Mouse (Mus musculus): ENCODE results near the gene Atf1. TPM values are rescaled to one million over a fixed set of nuclear protein-coding genes. Genes with fewer than 3 reads are reported as not detected.
A peak's percentile ranks its signal among the peaks of the same experiment; 100 is the strongest.

The Atf1 gene
- polyA plus RNA-seq, 1 experiment from 2014 or later: 27.7 TPM

- peak overlapping the region; percentile 98 for H3K9ac ChIP-seq (ENCODE audit: low read length)
- 6% methylated on average over 16 of the region's 16 CpGs for WGBS
- no peaks in the 10 kb centered on the region for H3K36me3 ChIP-seq (ENCODE audit: control insufficient read depth, insufficient read depth, low read length)
- H3K27ac ChIP-seq (replicated peaks): peak overlapping the region; percentile 100
- no peak for DNase-seq (ENCODE audit: low spot score)
- H3K4me1 ChIP-seq (replicated peaks; ENCODE audit: control insufficient read depth, insufficient read depth): no peaks in the 10 kb centered on the region
- H3K27me3 ChIP-seq (ENCODE audit: control insufficient read depth, insufficient read depth, low read length): no peaks in the 10 kb centered on the region
- TF ChIP-seq CTCF (IDR thresholded peaks at IDR 0.05; ENCODE audit: low read depth): peak; percentile 41
- TF ChIP-seq EP300 (optimal IDR thresholded peaks at IDR 0.05): no peak
- peak overlapping the region; percentile 50 for H3K4me2 ChIP-seq (replicated peaks; ENCODE audit: low read depth)
- no peak; the same call in 1 of the 2 replicates for ATAC-seq (ENCODE audit: low FRiP score, low TSS enrichment)
- H3K4me3 ChIP-seq (ENCODE audit: low read depth, low read length): peak overlapping the region; percentile 83
- no peaks in the 10 kb centered on the region for H3K9me3 ChIP-seq (ENCODE audit: control insufficient read depth, low read length)
Measured at GRCm38 (mm10) chr15:100228535-100229336, 1.1 kb downstream of the Atf1 start.

- WGBS: 77% methylated on average over 1 of the region's 1 CpGs
- TF ChIP-seq CTCF (IDR thresholded peaks at IDR 0.05; ENCODE audit: low read depth) (peak; percentile 38), EP300 (optimal IDR thresholded peaks at IDR 0.05) (no peak)
Measured at GRCm38 (mm10) chr15:100230655-100231054, 3.0 kb downstream of the Atf1 start.

GRCm38 (mm10) chr15:100231616-100232525 lies 4.3 kb downstream of the Atf1 start:
- H3K27ac ChIP-seq (replicated peaks): no peak overlapping the region
- no peak overlapping the region for H3K4me3 ChIP-seq (ENCODE audit: low read depth, low read length)
- H3K9me3 ChIP-seq (ENCODE audit: control insufficient read depth, low read length): no peaks in the 10 kb centered on the region
- TF ChIP-seq CTCF (IDR thresholded peaks at IDR 0.05; ENCODE audit: low read depth) (no peak), EP300 (optimal IDR thresholded peaks at IDR 0.05) (no peak)
- no peak for ATAC-seq (ENCODE audit: low FRiP score, low TSS enrichment)
- no peak for DNase-seq (ENCODE audit: low spot score)
- no peak overlapping the region for H3K9ac ChIP-seq (ENCODE audit: low read length)
- WGBS: 73% methylated on average over 14 of the region's 14 CpGs
- H3K4me2 ChIP-seq (replicated peaks; ENCODE audit: low read depth): no peak overlapping the region
- H3K4me1 ChIP-seq (replicated peaks; ENCODE audit: control insufficient read depth, insufficient read depth): no peaks in the 10 kb centered on the region
- H3K27me3 ChIP-seq (ENCODE audit: control insufficient read depth, insufficient read depth, low read length): no peaks in the 10 kb centered on the region
- 0 out of 2 replicates have a peak, but pooled peaks cover 5% of the 10 kb centered on the region for H3K36me3 ChIP-seq (ENCODE audit: control insufficient read depth, insufficient read depth, low read length)

More at GRCm38 (mm10) chr15:100230655-100231054, 3.0 kb downstream of the Atf1 start:
- Histone ChIP-seq H3K36me3 (ENCODE audit: control insufficient read depth, insufficient read depth, low read length) (0 out of 2 replicates have a peak, but pooled peaks cover 5% of the 10 kb centered on the region), H3K9me3 (ENCODE audit: control insufficient read depth, low read length) (no peaks in the 10 kb centered on the region), H3K4me3 (ENCODE audit: low read depth, low read length) (no peak overlapping the region), H3K27ac (replicated peaks) (no peak overlapping the region), H3K27me3 (ENCODE audit: control insufficient read depth, insufficient read depth, low read length) (no peaks in the 10 kb centered on the region), H3K9ac (ENCODE audit: low read length) (no peak overlapping the region), H3K4me2 (replicated peaks; ENCODE audit: low read depth) (no peak overlapping the region), H3K4me1 (replicated peaks; ENCODE audit: control insufficient read depth, insufficient read depth) (no peaks in the 10 kb centered on the region)
- ATAC-seq (ENCODE audit: low FRiP score, low TSS enrichment): no peak
- DNase-seq (ENCODE audit: low spot score): no peak

- TF ChIP-seq EP300 (optimal IDR thresholded peaks at IDR 0.05) (no peak), CTCF (IDR thresholded peaks at IDR 0.05; ENCODE audit: low read depth) (no peak)
- no peak overlapping the region for H3K27ac ChIP-seq (replicated peaks)
- H3K4me2 ChIP-seq (replicated peaks; ENCODE audit: low read depth): no peak overlapping the region
- H3K36me3 ChIP-seq (ENCODE audit: control insufficient read depth, insufficient read depth, low read length): peaks cover 5% of the 10 kb centered on the region; the same call in 1 of the 2 replicates
- no peak overlapping the region for H3K9ac ChIP-seq (ENCODE audit: low read length)
- DNase-seq (ENCODE audit: low spot score): no peak
- H3K27me3 ChIP-seq (ENCODE audit: control insufficient read depth, insufficient read depth, low read length): no peaks in the 10 kb centered on the region
- 91% methylated on average over 12 of the region's 12 CpGs for WGBS
- ATAC-seq (ENCODE audit: low FRiP score, low TSS enrichment): no peak
- H3K4me3 ChIP-seq (ENCODE audit: low read depth, low read length): no peak overlapping the region
- no peaks in the 10 kb centered on the region; the same call in 1 of the 2 replicates for H3K4me1 ChIP-seq (replicated peaks; ENCODE audit: control insufficient read depth, insufficient read depth)
- no peaks in the 10 kb centered on the region for H3K9me3 ChIP-seq (ENCODE audit: control insufficient read depth, low read length)
Measured at GRCm38 (mm10) chr15:100235208-100235965, 7.8 kb downstream of the Atf1 start.

GRCm38 (mm10) chr15:100236952-100237351 lies 9.3 kb downstream of the Atf1 start:
- H3K4me3 ChIP-seq (ENCODE audit: low read depth, low read length): no peak overlapping the region
- no peak overlapping the region for H3K4me2 ChIP-seq (replicated peaks; ENCODE audit: low read depth)
- TF ChIP-seq EP300 (optimal IDR thresholded peaks at IDR 0.05): no peak
- no peak for TF ChIP-seq CTCF (IDR thresholded peaks at IDR 0.05; ENCODE audit: low read depth)
- 81% methylated on average over 6 of the region's 6 CpGs for WGBS
- H3K27ac ChIP-seq (replicated peaks): no peak overlapping the region
- H3K36me3 ChIP-seq (ENCODE audit: control insufficient read depth, insufficient read depth, low read length): peaks cover 5% of the 10 kb centered on the region; the same call in 1 of the 2 replicates
- ATAC-seq (ENCODE audit: low FRiP score, low TSS enrichment): no peak
- no peaks in the 10 kb centered on the region for H3K9me3 ChIP-seq (ENCODE audit: control insufficient read depth, low read length)
- H3K4me1 ChIP-seq (replicated peaks; ENCODE audit: control insufficient read depth, insufficient read depth): no peaks in the 10 kb centered on the region; the same call in 1 of the 2 replicates
- no peak overlapping the region for H3K9ac ChIP-seq (ENCODE audit: low read length)
- DNase-seq (ENCODE audit: low spot score): no peak
- no peaks in the 10 kb centered on the region for H3K27me3 ChIP-seq (ENCODE audit: control insufficient read depth, insufficient read depth, low read length)
